Comparison of ENCODE assay signal across 8 mouse cellular contexts in genomic region chr9:31212500-31213008, GRCm38 (mm10). TPM values are rescaled to one million over a fixed set of nuclear protein-coding genes. Genes with fewer than 3 reads are reported as not detected.
DNase-seq lines count a peak whose midpoint lies in the region; ATAC-seq lines count a peak whose summit lies in the region.

No protein-coding gene starts in this region.

- no peaks in the 10 kb centered on the region for H3K36me3 ChIP-seq in hindbrain, embryonic 10.5 days
- H3K36me3 ChIP-seq in liver, embryonic 12.5 days, result no peaks in the 10 kb centered on the region
- H3K36me3 ChIP-seq in stomach, embryonic 16.5 days (ENCODE audit: control insufficient read depth, insufficient read depth, low read length), result no peaks in the 10 kb centered on the region

- no peak for ATAC-seq in liver, embryonic 12.5 days
- no peak for ATAC-seq in stomach, embryonic 16.5 days (ENCODE audit: insufficient read depth, low FRiP score)

- no peaks in the 10 kb centered on the region for H3K9me3 ChIP-seq in hindbrain, embryonic 10.5 days
- H3K9me3 ChIP-seq in liver, embryonic 12.5 days (replicated peaks), result no peaks in the 10 kb centered on the region
- no peaks in the 10 kb centered on the region for H3K9me3 ChIP-seq in stomach, embryonic 16.5 days (replicated peaks; ENCODE audit: control insufficient read depth, low read length)

- H3K4me1 ChIP-seq in hindbrain, embryonic 10.5 days (replicated peaks), result peaks cover 29% of the 10 kb centered on the region
- peaks cover 41% of the 10 kb centered on the region for H3K4me1 ChIP-seq in liver, embryonic 12.5 days
- H3K4me1 ChIP-seq in stomach, embryonic 16.5 days (ENCODE audit: control insufficient read depth, insufficient read depth, low read length), result peaks cover 23% of the 10 kb centered on the region

- 22% methylated on average over 12 of the region's 12 CpGs for WGBS in hindbrain, embryonic 10.5 days
- WGBS in liver, embryonic 12.5 days (ENCODE audit: insufficient replicate concordance), result 55% methylated on average over 12 of the region's 12 CpGs
- 30% methylated on average over 12 of the region's 12 CpGs for WGBS in stomach, embryonic 16.5 days

- no peaks in the 10 kb centered on the region for H3K27me3 ChIP-seq in hindbrain, embryonic 10.5 days (ENCODE audit: insufficient read depth, poor library complexity, severe bottlenecking)
- no peaks in the 10 kb centered on the region for H3K27me3 ChIP-seq in liver, embryonic 12.5 days (replicated peaks)
- no peaks in the 10 kb centered on the region for H3K27me3 ChIP-seq in stomach, embryonic 16.5 days (ENCODE audit: control insufficient read depth, insufficient read depth, low read length)

- DNase-seq in heart, adult 11 months, result peak; percentile 91
- no peak for DNase-seq in heart, postnatal 14 days
- peak; percentile 8 for DNase-seq in thymus, postnatal 14 days
- DNase-seq in thymus, postnatal 4 days, result no peak
- DNase-seq in hindbrain, embryonic 10.5 days (ENCODE audit: low spot score), result no peak
- DNase-seq in adrenal gland, adult 8-10 months, result no peak

- peak overlapping the region; percentile 96 for H3K9ac ChIP-seq in liver, embryonic 12.5 days
- peak overlapping the region; percentile 77 for H3K9ac ChIP-seq in stomach, embryonic 16.5 days (ENCODE audit: low read length)

- H3K4me3 ChIP-seq in hindbrain, embryonic 10.5 days, result peak overlapping the region; percentile 88
- peak overlapping the region; percentile 92 for H3K4me3 ChIP-seq in liver, embryonic 12.5 days
- peak overlapping the region; percentile 89 for H3K4me3 ChIP-seq in stomach, embryonic 16.5 days (replicated peaks; ENCODE audit: low read length)

- intact Hi-C loops in heart, postnatal 14 days (cut with DNase I), result loop anchor here (5.0 kb wide), 2 partner anchors 40 to 45 kb away; no protein-coding TSS in a partner anchor

- H3K27ac ChIP-seq in hindbrain, embryonic 10.5 days, result peak overlapping the region; percentile 95
- peak overlapping the region; percentile 69 for H3K27ac ChIP-seq in liver, embryonic 12.5 days
- H3K27ac ChIP-seq in stomach, embryonic 16.5 days (ENCODE audit: low read length), result peak overlapping the region; percentile 73

- H3K4me2 ChIP-seq in liver, embryonic 12.5 days, result peak overlapping the region; percentile 94
- peak overlapping the region; percentile 82 for H3K4me2 ChIP-seq in stomach, embryonic 16.5 days (ENCODE audit: low read depth, low read length)

RNA-seq across cellular contexts. Expression of gene Aplp2, which starts 0.9 kb away (rescaled TPM):
- total RNA-seq in heart, postnatal 14 days (2021), result 100 to 1,000 TPM; 304 to 309 TPM
- polyA plus RNA-seq in hindbrain, embryonic 10.5 days (2016; fragmentation: Nextera tagmentation; extraction: Ambion mirVana), result 220 and 243 TPM in 2 replicates
- 210 and 212 TPM in 2 replicates for polyA plus RNA-seq in liver, embryonic 12.5 days (2016; fragmentation: Nextera tagmentation; extraction: Ambion mirVana)
- polyA plus RNA-seq in stomach, embryonic 16.5 days (2015; fragmentation: Nextera tagmentation; extraction: Ambion mirVana), result 326 and 359 TPM in 2 replicates
- total RNA-seq in adrenal gland, adult 8-10 months (2022), result 100 to 1,000 TPM; 633 to 794 (median 714) TPM

Comparison
In these comparisons a context has a peak if more than half of its experiments do, and no peak if none do; other contexts are left out.
1. DNase-seq: peak in heart, adult 11 months (single experiment) and thymus, postnatal 14 days (single experiment); none in heart, postnatal 14 days (0 of 2), thymus, postnatal 4 days (single experiment), hindbrain, embryonic 10.5 days (single experiment) and adrenal gland, adult 8-10 months (single experiment).
2. Peak in every context shown above with its lines, with median percentiles within 50 percentile points of each other: H3K27ac ChIP-seq and H3K4me3 ChIP-seq.